Mouse (Mus musculus) heart, embryonic 16.5 days (tissue): Measurements from ENCODE around the gene Mrpl46. TPM values are rescaled to one million over a fixed set of nuclear protein-coding genes. Genes with fewer than 3 reads are reported as not detected.

Experiments
- ATAC-seq: fragments of 200-750 bp; cut with Nextera tagmentation; replicated peaks from 2 replicates; pipeline ENCODE4 v1.8.0; 2017; ENCODE audit warnings: moderate number of reproducible peaks; ENCODE audit not compliant: insufficient read depth, low FRiP score; ENCODE audit errors: extremely low read depth
- H3K27ac ChIP-seq: fragments of 300-500 bp; sonication (generic); 2 replicates; pipeline ENCODE4 v1.5.1; 2014; ENCODE audit warnings: mild to moderate bottlenecking, low read length, control low read depth, moderate library complexity
- H3K27me3 ChIP-seq: fragments of 300-500 bp; sonication (generic); 2 replicates; pipeline ENCODE4 v1.6.1; 2014; ENCODE audit warnings: low read length, mixed read lengths; ENCODE audit not compliant: control insufficient read depth, insufficient read depth
- H3K36me3 ChIP-seq: fragments of 300-500 bp; sonication (generic); 2 replicates; pipeline ENCODE4 v1.6.1; 2014; ENCODE audit not compliant: control insufficient read depth, insufficient read depth
- H3K4me1 ChIP-seq: fragments of 300-500 bp; sonication (generic); 2 replicates; pipeline ENCODE4 v1.6.1; 2014; ENCODE audit warnings: low read length, mixed read lengths; ENCODE audit not compliant: control insufficient read depth, insufficient read depth
- H3K4me2 ChIP-seq: fragments of 300-500 bp; sonication (generic); 2 replicates; pipeline ENCODE4 v1.6.1; 2014; ENCODE audit warnings: low read depth, mild to moderate bottlenecking, control low read depth, low read length
- H3K4me3 ChIP-seq: fragments of 300-500 bp; sonication (generic); 2 replicates; pipeline ENCODE4 v1.5.1; 2014; ENCODE audit warnings: mild to moderate bottlenecking, control low read depth, low read length
- H3K9ac ChIP-seq: fragments of 300-500 bp; sonication (generic); 2 replicates; pipeline ENCODE4 v1.6.1; 2014; ENCODE audit warnings: low read length, control low read depth
- H3K9me3 ChIP-seq: fragments of 300-500 bp; sonication (generic); replicated peaks from 2 replicates; pipeline ENCODE4 v1.6.1; 2016; ENCODE audit warnings: low read length; ENCODE audit not compliant: control insufficient read depth
- WGBS: fragments of 180-500 bp; shearing (Covaris S2); extraction: QIAGEN DNeasy Blood & Tissue Kit; methylation state at CpG from one replicate; pipeline ENCODE4 v1.1.7; 2014; 5-methylcytosine and 5-hydroxymethylcytosine counted together
- polyA plus RNA-seq: library from polyadenylated mRNA; unstranded; fragments of >200 nt; fragmentation: Nextera tagmentation; extraction: Ambion mirVana; gene quantifications from 2 replicates; pipeline ENCODE4 v1.2.1, GENCODE M21; 2015

The Mrpl46 gene
- polyA plus RNA-seq, 1 experiment from 2014 or later: 64.9 TPM

GRCm38 (mm10) chr7:78778741-78779140, 4.6 kb downstream of the Mrpl46 start:
- Histone ChIP-seq H3K36me3 (peaks cover 45% of the 10 kb centered on the region), H3K4me3 (no peak overlapping the region), H3K9ac (no peak overlapping the region), H3K9me3 (no peaks in the 10 kb centered on the region), H3K27ac (no peak overlapping the region), H3K4me1 (peaks cover 8% of the 10 kb centered on the region), H3K27me3 (no peaks in the 10 kb centered on the region), H3K4me2 (no peak overlapping the region)
- WGBS: 89% methylated on average over 5 of the region's 5 CpGs
- no peak for ATAC-seq

- Histone ChIP-seq H3K27ac (no peak overlapping the region), H3K4me2 (no peak overlapping the region), H3K36me3 (peaks cover 22% of the 10 kb centered on the region), H3K27me3 (no peaks in the 10 kb centered on the region), H3K9ac (no peak overlapping the region), H3K4me1 (no peaks in the 10 kb centered on the region), H3K9me3 (no peaks in the 10 kb centered on the region), H3K4me3 (no peak overlapping the region)
- no peak for ATAC-seq
- 86% methylated on average over 5 of the region's 5 CpGs for WGBS
Observed at GRCm38 (mm10) chr7:78770936-78771335, 12.4 kb downstream of the Mrpl46 start.

DNA sequence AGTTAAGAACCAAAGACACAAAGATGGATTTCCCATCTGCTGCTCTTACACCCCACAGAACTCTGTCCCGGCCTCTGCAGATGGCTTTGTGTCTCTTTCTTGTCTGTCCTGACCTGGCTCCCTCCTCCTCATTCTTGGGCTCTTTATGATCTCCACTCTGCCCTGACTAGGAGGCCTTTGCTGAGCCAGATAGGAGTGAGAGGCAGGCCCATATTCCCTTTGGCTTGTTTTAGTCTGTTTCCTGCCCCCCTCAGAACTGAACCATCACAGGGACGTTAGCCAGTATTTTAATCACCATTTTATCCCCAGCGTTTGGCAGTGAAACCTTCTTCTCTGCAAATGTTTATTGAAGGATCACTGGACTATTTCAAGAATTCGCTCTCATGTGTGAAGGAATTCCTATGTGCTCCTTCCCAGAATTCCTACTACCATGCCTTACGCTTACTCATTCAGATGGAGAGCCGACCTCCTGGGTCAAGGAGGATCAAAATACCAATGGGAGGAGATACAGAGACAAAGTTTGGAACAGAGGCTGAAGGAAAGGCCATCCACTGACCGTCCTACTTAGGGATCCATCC, 14.2 kb downstream of the Mrpl46 start:
- Histone ChIP-seq H3K4me3 (no peak overlapping the region), H3K27ac (no peak overlapping the region), H3K9me3 (no peaks in the 10 kb centered on the region), H3K27me3 (no peaks in the 10 kb centered on the region; the same call in 1 of the 2 replicates), H3K4me1 (no peaks in the 10 kb centered on the region), H3K9ac (no peak overlapping the region), H3K4me2 (no peak overlapping the region), H3K36me3 (peaks cover 6% of the 10 kb centered on the region)
- ATAC-seq: no peak
- 40% methylated on average over 7 of the region's 7 CpGs for WGBS

DNA sequence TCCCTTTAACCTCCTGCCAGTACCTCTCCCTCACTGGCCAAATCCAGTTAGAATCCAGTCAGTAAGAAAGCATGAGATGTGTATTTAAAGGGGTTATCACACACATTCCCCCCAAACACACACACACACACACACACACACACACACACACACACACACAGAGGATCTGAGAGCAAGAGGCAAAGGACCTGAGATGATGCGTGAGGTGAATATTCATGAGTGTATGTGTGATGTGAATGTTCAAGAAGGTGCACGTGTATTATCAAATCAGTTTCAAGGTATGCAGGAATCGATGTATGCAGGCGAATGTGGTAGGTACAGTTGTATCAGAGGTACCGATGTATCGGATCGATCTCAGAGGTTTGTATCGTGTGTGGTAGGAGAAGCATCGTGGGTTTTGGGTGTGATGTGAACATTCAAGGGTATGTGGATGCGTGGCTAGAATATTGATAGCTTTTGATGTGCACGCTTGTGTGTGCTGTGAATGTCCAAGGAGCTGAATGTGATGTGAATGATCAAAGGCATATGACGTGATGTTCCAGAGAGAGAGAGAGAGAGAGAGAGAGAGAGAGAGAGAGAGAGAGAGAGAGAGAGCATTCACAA, 15.3 kb downstream of the Mrpl46 start:
- H3K27me3 ChIP-seq: no peaks in the 10 kb centered on the region; the same call in 1 of the 2 replicates
- H3K36me3 ChIP-seq: no peaks in the 10 kb centered on the region; the same call in 1 of the 2 replicates
- no peak overlapping the region for H3K4me3 ChIP-seq
- no peak overlapping the region for H3K4me2 ChIP-seq
- WGBS: 81% methylated on average over 12 of the region's 12 CpGs
- no peak overlapping the region for H3K9ac ChIP-seq
- H3K9me3 ChIP-seq: no peaks in the 10 kb centered on the region
- no peak overlapping the region for H3K27ac ChIP-seq
- ATAC-seq: no peak
- no peaks in the 10 kb centered on the region for H3K4me1 ChIP-seq

GRCm38 (mm10) chr7:78766019-78766683, 17.2 kb downstream of the Mrpl46 start:
- 26% methylated on average over 18 of the region's 18 CpGs for WGBS
- ATAC-seq: no peak; the same call in 1 of the 2 replicates
- Histone ChIP-seq H3K9ac (no peak overlapping the region), H3K9me3 (no peaks in the 10 kb centered on the region), H3K27me3 (no peaks in the 10 kb centered on the region; the same call in 1 of the 2 replicates), H3K4me1 (no peaks in the 10 kb centered on the region), H3K36me3 (no peaks in the 10 kb centered on the region), H3K4me3 (no peak overlapping the region), H3K4me2 (no peak overlapping the region), H3K27ac (no peak overlapping the region)

- Histone ChIP-seq H3K36me3 (no peaks in the 10 kb centered on the region), H3K9ac (no peak overlapping the region), H3K4me1 (no peaks in the 10 kb centered on the region), H3K9me3 (no peaks in the 10 kb centered on the region), H3K27me3 (no peaks in the 10 kb centered on the region; the same call in 1 of the 2 replicates), H3K4me2 (no peak overlapping the region), H3K27ac (no peak overlapping the region), H3K4me3 (no peak overlapping the region)
- WGBS: 67% methylated on average over 5 of the region's 5 CpGs
- no peak for ATAC-seq
Observed at GRCm38 (mm10) chr7:78765215-78765631, 18.1 kb downstream of the Mrpl46 start.

GRCm38 (mm10) chr7:78763801-78764200, 19.5 kb downstream of the Mrpl46 start:
- Histone ChIP-seq H3K27ac (no peak overlapping the region), H3K9me3 (no peaks in the 10 kb centered on the region), H3K27me3 (no peaks in the 10 kb centered on the region; the same call in 1 of the 2 replicates), H3K4me1 (no peaks in the 10 kb centered on the region), H3K4me2 (no peak overlapping the region), H3K36me3 (no peaks in the 10 kb centered on the region), H3K4me3 (no peak overlapping the region), H3K9ac (no peak overlapping the region)
- 87% methylated on average over 3 of the region's 3 CpGs for WGBS
- ATAC-seq: no peak

DNA sequence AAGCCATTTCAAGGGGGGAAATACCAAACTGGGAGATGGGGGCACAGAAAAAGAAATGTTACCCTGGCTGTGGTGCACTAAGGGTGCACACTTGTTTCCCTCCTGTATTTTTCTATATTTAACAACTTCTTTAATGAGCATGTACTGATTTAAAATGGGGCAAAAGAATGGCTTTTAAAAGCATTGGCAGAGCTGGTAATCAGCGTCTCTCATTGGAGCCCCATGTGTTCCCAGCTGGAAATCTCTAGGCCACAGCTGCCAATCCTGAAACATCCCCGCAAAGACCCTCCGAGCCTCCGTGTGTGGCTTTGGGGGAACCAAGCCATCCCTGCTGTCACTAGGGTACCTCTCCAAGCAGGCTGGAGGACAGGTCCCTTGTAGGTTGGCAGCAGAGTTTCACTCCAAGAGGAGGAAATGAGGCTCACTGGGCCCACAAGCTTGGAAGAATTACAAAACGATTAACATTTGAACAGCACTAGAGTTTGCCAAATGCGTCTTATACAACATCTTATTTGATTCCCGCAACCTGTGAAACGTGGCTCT, 28.8 kb downstream of the Mrpl46 start:
- Histone ChIP-seq H3K4me3 (no peak overlapping the region), H3K9ac (no peak overlapping the region), H3K27me3 (no peaks in the 10 kb centered on the region), H3K9me3 (no peaks in the 10 kb centered on the region), H3K27ac (no peak overlapping the region), H3K36me3 (no peaks in the 10 kb centered on the region), H3K4me1 (no peaks in the 10 kb centered on the region), H3K4me2 (no peak overlapping the region)
- WGBS: 62% methylated on average over 8 of the region's 8 CpGs
- ATAC-seq: no peak
